In genomic region chr9:21545351-21545915, GRCm38 (mm10) we compare ENCODE assay signal across 8 mouse cellular contexts. TPM values are rescaled to one million over a fixed set of nuclear protein-coding genes. Genes with fewer than 3 reads are reported as not detected.
DNase-seq lines count a peak whose midpoint lies in the region; ATAC-seq and TF ChIP-seq lines count a peak whose summit lies in the region.

No protein-coding gene starts in this region.

- H3K79me2 ChIP-seq in myocyte (ENCODE audit: control insufficient read depth, insufficient read depth), result peaks cover 30% of the 10 kb centered on the region

- no peak for TF ChIP-seq POLR2A in spleen, adult 2 months (IDR thresholded peaks at IDR 0.05; ENCODE audit: low read depth, low read length)
- TF ChIP-seq POLR2A in myocyte (IDR thresholded peaks at IDR 0.05; ENCODE audit: insufficient read length, low read depth), result no peak

- no peaks in the 10 kb centered on the region for H3K27me3 ChIP-seq in spleen, adult 2 months (ENCODE audit: control insufficient read depth, insufficient read depth, low read length)
- H3K27me3 ChIP-seq in intestine, embryonic 15.5 days (replicated peaks), result no peaks in the 10 kb centered on the region
- H3K27me3 ChIP-seq in myocyte (ENCODE audit: control insufficient read depth, insufficient read depth, insufficient read length), result no peaks in the 10 kb centered on the region

- H3K4me3 ChIP-seq in spleen, adult 2 months (ENCODE audit: extremely low read depth, insufficient read depth, insufficient read length), result peak overlapping the region; percentile 73; the same call in 1 of the 2 replicates
- H3K4me3 ChIP-seq in intestine, embryonic 15.5 days (replicated peaks), result peak overlapping the region; percentile 84
- H3K4me3 ChIP-seq in myocyte, result peak overlapping the region; percentile 81

- H3K4me2 ChIP-seq in intestine, embryonic 15.5 days (replicated peaks), result peak overlapping the region; percentile 77
- peak overlapping the region; percentile 88 for H3K4me2 ChIP-seq in myocyte (ENCODE audit: low read depth)

- no peak overlapping the region for H3K27ac ChIP-seq in spleen, adult 2 months (ENCODE audit: insufficient read depth, low read length)
- peak overlapping the region; percentile 96 for H3K27ac ChIP-seq in intestine, embryonic 15.5 days

- ATAC-seq in intestine, embryonic 15.5 days, result peak; percentile 85

- peak overlapping the region; percentile 54 for H3K9ac ChIP-seq in intestine, embryonic 15.5 days

- peak; percentile 83 for DNase-seq in embryo, embryonic 10 days (ENCODE audit: low spot score)
- DNase-seq in embryo, embryonic 9.5 days (ENCODE audit: extremely low spot score), result no peak
- DNase-seq in spleen, adult 2 months (ENCODE audit: low read depth in 1 of 2, low spot score in 2 of 2), result no peak
- no peak for DNase-seq in spleen, postnatal 4 days (ENCODE audit: low spot score in 2 of 2)
- DNase-seq in left cerebral cortex, adult 8-10 months (ENCODE audit: low spot score in 2 of 2), result no peak
- no peak for DNase-seq in adipocyte (ENCODE audit: low spot score)

- WGBS in spleen, adult 2 months, result 31% methylated on average over 9 of the region's 9 CpGs
- WGBS in intestine, embryonic 15.5 days, result 8% methylated on average over 9 of the region's 9 CpGs

- peaks cover 5% of the 10 kb centered on the region for H3K4me1 ChIP-seq in spleen, adult 2 months (ENCODE audit: control insufficient read depth, insufficient read depth, insufficient read length)
- peaks cover 17% of the 10 kb centered on the region for H3K4me1 ChIP-seq in intestine, embryonic 15.5 days (replicated peaks)

- H3ac ChIP-seq in myocyte (ENCODE audit: control insufficient read depth, insufficient read length), result no peak overlapping the region

- peaks cover 4% of the 10 kb centered on the region; the same call in 1 of the 2 replicates for H3K36me3 ChIP-seq in spleen, adult 2 months (ENCODE audit: control insufficient read depth, insufficient read depth, low read length)
- no peaks in the 10 kb centered on the region for H3K36me3 ChIP-seq in intestine, embryonic 15.5 days
- no peaks in the 10 kb centered on the region for H3K36me3 ChIP-seq in myocyte (ENCODE audit: control insufficient read depth, insufficient read depth)

- no peaks in the 10 kb centered on the region for H3K9me3 ChIP-seq in intestine, embryonic 15.5 days

- TF ChIP-seq CTCF in spleen, adult 2 months (IDR thresholded peaks at IDR 0.05; ENCODE audit: extremely low read depth, insufficient read depth, insufficient read length, insufficient replicate concordance), result no peak

TF ChIP-seq in myocyte, 11 proteins besides CTCF, POLR2A, EP300 and RAD21:
- no peak for TF ChIP-seq TCF3 (IDR thresholded peaks at IDR 0.05; ENCODE audit: insufficient read length, low read depth)
- TF ChIP-seq E2F4 (IDR thresholded peaks at IDR 0.05; ENCODE audit: insufficient read depth), result no peak
- no peak for TF ChIP-seq CEBPB (IDR thresholded peaks at IDR 0.05; ENCODE audit: insufficient read depth, poor library complexity, severe bottlenecking)
- no peak for TF ChIP-seq TCF12 (IDR thresholded peaks at IDR 0.05; ENCODE audit: insufficient read depth, poor library complexity, severe bottlenecking)
- no peak for TF ChIP-seq SRF (IDR thresholded peaks at IDR 0.05; ENCODE audit: control insufficient read depth, insufficient read length, low read depth)
- TF ChIP-seq USF1 (IDR thresholded peaks at IDR 0.05; ENCODE audit: low read depth), result no peak
- TF ChIP-seq MYOD1 (IDR thresholded peaks at IDR 0.05; ENCODE audit: control insufficient read depth in 1 of 3, insufficient read length in 2 of 3, low read depth in 2 of 3), result no peak
- no peak for TF ChIP-seq REST (IDR thresholded peaks at IDR 0.05; ENCODE audit: insufficient read depth, insufficient read length)
- TF ChIP-seq POLR2AphosphoS2 (IDR thresholded peaks at IDR 0.05; ENCODE audit: insufficient read length, low read depth), result no peak
- no peak for TF ChIP-seq MYOG (IDR thresholded peaks at IDR 0.05; ENCODE audit: control insufficient read depth in 1 of 3, insufficient read depth in 1 of 3, insufficient read length in 2 of 3, low read depth in 2 of 3)
- TF ChIP-seq MAX (IDR thresholded peaks at IDR 0.05; ENCODE audit: low read depth), result no peak

RNA-seq across cellular contexts. Expression of gene Carm1, which starts 1.3 kb away (rescaled TPM):
- 59.3 and 87.8 TPM in 2 replicates for polyA plus RNA-seq in spleen, adult 2 months (2012; rRNA removed)
- 41.4 and 42.2 TPM in 2 replicates for polyA plus RNA-seq in intestine, embryonic 15.5 days (2015; fragmentation: Nextera tagmentation; extraction: Ambion mirVana)
- 48.1 TPM for polyA plus RNA-seq in myocyte (2012; fragmentation: generic; extraction: Trizol)
- total RNA-seq in left cerebral cortex, adult 8-10 months (2022), result 10 to 100 TPM; 76.4 to 91.3 (median 83.1) TPM

RNA-seq across cellular contexts. Expression of gene AB124611, which starts 19.5 kb away (rescaled TPM):
- 69.1 and 79.0 TPM in 2 replicates for polyA plus RNA-seq in spleen, adult 2 months (2012; rRNA removed)
- 2.5 and 3.0 TPM in 2 replicates for polyA plus RNA-seq in intestine, embryonic 15.5 days (2015; fragmentation: Nextera tagmentation; extraction: Ambion mirVana)
- polyA plus RNA-seq in myocyte (2012; fragmentation: generic; extraction: Trizol), result 0.22 TPM
- total RNA-seq in left cerebral cortex, adult 8-10 months (2022), result under 1 TPM in 3 of 4 experiments, not detected in 1; 0.27 to 0.68 (median 0.41) TPM

RNA-seq across cellular contexts. Expression of gene Tmed1, which starts 35.4 kb away (rescaled TPM):
- polyA plus RNA-seq in spleen, adult 2 months (2012; rRNA removed), result 10.5 and 13.5 TPM in 2 replicates
- 77.7 and 84.5 TPM in 2 replicates for polyA plus RNA-seq in intestine, embryonic 15.5 days (2015; fragmentation: Nextera tagmentation; extraction: Ambion mirVana)
- polyA plus RNA-seq in myocyte (2012; fragmentation: generic; extraction: Trizol), result 47.3 TPM
- 10 to 100 TPM; 15.1 to 18.4 (median 16.4) TPM for total RNA-seq in left cerebral cortex, adult 8-10 months (2022)

RNA-seq across cellular contexts. Expression of gene Timm29, which starts 47.1 kb away (rescaled TPM):
- 14.9 and 17.6 TPM in 2 replicates for polyA plus RNA-seq in spleen, adult 2 months (2012; rRNA removed)
- polyA plus RNA-seq in intestine, embryonic 15.5 days (2015; fragmentation: Nextera tagmentation; extraction: Ambion mirVana), result 27.3 and 29.3 TPM in 2 replicates
- 26.3 TPM for polyA plus RNA-seq in myocyte (2012; fragmentation: generic; extraction: Trizol)
- total RNA-seq in left cerebral cortex, adult 8-10 months (2022), result 10 to 100 TPM; 52.8 to 64.0 (median 54.5) TPM

RNA-seq across cellular contexts. Expression of gene Yipf2, which starts 47.2 kb away (rescaled TPM):
- polyA plus RNA-seq in spleen, adult 2 months (2012; rRNA removed), result 22.0 and 29.0 TPM in 2 replicates
- 25.2 and 34.3 TPM in 2 replicates for polyA plus RNA-seq in intestine, embryonic 15.5 days (2015; fragmentation: Nextera tagmentation; extraction: Ambion mirVana)
- polyA plus RNA-seq in myocyte (2012; fragmentation: generic; extraction: Trizol), result 13.2 TPM
- total RNA-seq in left cerebral cortex, adult 8-10 months (2022), result 10 to 100 TPM; 20.7 to 25.4 (median 22.7) TPM

Comparison
In these comparisons a context has a peak if more than half of its experiments do, and no peak if none do; other contexts are left out.
1. RNA of gene AB124611, which starts 19.5 kb away (polyA plus RNA-seq): 69.1 to 79.0 TPM in spleen, adult 2 months; 2.5 to 3.0 TPM in intestine, embryonic 15.5 days and 0.22 TPM in myocyte (single experiment); every median in the first group is over 10 times any median in the second.
2. Peak in every context shown above with its lines, with median percentiles within 50 percentile points of each other: H3K4me3 ChIP-seq.